25 mouse cellular contexts compared by ENCODE assay signal in the genomic region with DNA sequence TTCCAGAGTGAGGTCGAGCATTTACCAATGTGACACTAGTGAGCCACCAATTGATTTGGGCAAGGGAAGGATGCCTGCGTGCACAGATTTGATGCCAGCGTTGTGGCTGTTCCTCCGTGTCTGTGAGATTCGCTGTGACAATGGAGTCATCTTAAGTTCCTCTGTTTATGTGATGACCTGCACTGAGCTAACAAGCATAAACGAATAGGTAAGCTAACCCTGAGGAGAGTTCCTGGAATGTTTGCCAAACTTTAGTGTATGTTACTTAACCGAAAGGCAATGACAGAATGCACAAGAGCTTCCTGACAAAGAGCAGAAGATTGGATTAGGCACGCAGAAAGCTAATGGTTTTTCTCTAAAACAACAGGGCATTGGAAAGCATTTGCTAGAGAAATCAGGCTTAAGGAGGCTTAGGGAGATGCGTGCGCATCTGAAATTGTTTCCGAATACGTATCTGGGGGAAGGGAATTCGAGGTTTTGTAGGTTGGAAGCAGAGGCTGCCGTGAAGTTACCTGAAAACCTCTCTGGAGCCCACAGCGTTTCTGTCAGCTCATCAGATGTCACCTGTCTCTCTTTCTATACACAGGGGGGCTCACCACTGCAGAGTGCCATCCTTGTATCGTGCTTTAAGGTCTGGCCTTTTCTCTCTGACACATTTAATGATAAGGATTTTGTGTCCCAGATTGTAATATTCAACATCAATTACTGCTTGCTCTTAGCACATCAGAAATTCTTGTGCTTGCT.
DNase-seq lines count a peak whose midpoint lies in the region; ATAC-seq lines count a peak whose summit lies in the region.
"Had no signal": no experiment of that assay in that cellular context is flagged by ENCODE, and none has a peak within 500 bp of the region (broad histone marks: within the 10 kb centered on the region; RNA-seq: fewer than 3 reads in every experiment).

No protein-coding gene starts in this region.

- no peak overlapping the region for H3K27ac ChIP-seq in embryonic facial prominence, embryonic 14.5 days (replicated peaks; ENCODE audit: low read depth, low read length)
- no peak overlapping the region for H3K27ac ChIP-seq in embryonic facial prominence, embryonic 10.5 days (replicated peaks)
- no peak overlapping the region for H3K27ac ChIP-seq in midbrain, embryonic 11.5 days (ENCODE audit: low read depth, low read length)
- no peak overlapping the region for H3K27ac ChIP-seq in midbrain, embryonic 10.5 days (replicated peaks)
- H3K27ac ChIP-seq in midbrain, embryonic 16.5 days (ENCODE audit: low read length): peak overlapping the region; percentile 50; the same call in 1 of the 2 replicates
- H3K27ac ChIP-seq: embryonic facial prominence, embryonic 12.5 days; forebrain, embryonic 12.5 days; heart, adult 2 months; hindbrain, embryonic 13.5 days; kidney, embryonic 15.5 days; liver, embryonic 12.5 days had no signal

- 58% methylated on average over 16 of the region's 16 CpGs for WGBS in embryonic facial prominence, embryonic 14.5 days
- 67% methylated on average over 16 of the region's 16 CpGs for WGBS in embryonic facial prominence, embryonic 10.5 days
- WGBS in midbrain, embryonic 11.5 days: 44% methylated on average over 16 of the region's 16 CpGs
- 51% methylated on average over 16 of the region's 16 CpGs for WGBS in midbrain, embryonic 10.5 days
- WGBS in midbrain, embryonic 16.5 days: 31% methylated on average over 16 of the region's 16 CpGs

- H3K4me3 ChIP-seq in embryonic facial prominence, embryonic 14.5 days (ENCODE audit: low read depth, low read length): no peak overlapping the region
- H3K4me3 ChIP-seq in embryonic facial prominence, embryonic 10.5 days: no peak overlapping the region
- H3K4me3 ChIP-seq in midbrain, embryonic 11.5 days (ENCODE audit: low read depth, low read length): no peak overlapping the region
- no peak overlapping the region for H3K4me3 ChIP-seq in midbrain, embryonic 10.5 days
- peak overlapping the region; percentile 18; the same call in 1 of the 2 replicates for H3K4me3 ChIP-seq in midbrain, embryonic 16.5 days (ENCODE audit: low read depth, low read length)
- H3K4me3 ChIP-seq: embryonic facial prominence, embryonic 12.5 days; forebrain, embryonic 12.5 days; heart, adult 2 months; heart, embryonic 12.5 days; hindbrain, embryonic 13.5 days; kidney, embryonic 15.5 days; liver, embryonic 12.5 days had no signal

- no peaks in the 10 kb centered on the region for H3K4me1 ChIP-seq in embryonic facial prominence, embryonic 14.5 days (ENCODE audit: control insufficient read depth, insufficient read depth, low read length)
- peaks cover 5% of the 10 kb centered on the region for H3K4me1 ChIP-seq in embryonic facial prominence, embryonic 10.5 days
- H3K4me1 ChIP-seq in midbrain, embryonic 11.5 days (ENCODE audit: control insufficient read depth, insufficient read depth, low read length): no peaks in the 10 kb centered on the region
- H3K4me1 ChIP-seq in midbrain, embryonic 10.5 days: peaks cover 9% of the 10 kb centered on the region
- H3K4me1 ChIP-seq in midbrain, embryonic 16.5 days (ENCODE audit: control insufficient read depth, insufficient read depth, low read length): peaks cover 5% of the 10 kb centered on the region; the same call in 1 of the 2 replicates
- H3K4me1 ChIP-seq: embryonic facial prominence, embryonic 12.5 days; forebrain, embryonic 12.5 days; heart, embryonic 12.5 days; hindbrain, embryonic 13.5 days; kidney, embryonic 15.5 days; liver, embryonic 12.5 days had no signal

- DNase-seq in embryonic facial prominence, embryonic 14.5 days (ENCODE audit: low spot score): peak; percentile 43
- no peak for DNase-seq in embryonic facial prominence, embryonic 10.5 days (ENCODE audit: low spot score)
- peak; percentile 78 for DNase-seq in midbrain, embryonic 11.5 days (ENCODE audit: low spot score, missing footprints)
- no peak for DNase-seq in midbrain, embryonic 10.5 days (ENCODE audit: low spot score)
- no peak for DNase-seq in right cerebral cortex, postnatal 4 days
- DNase-seq: adrenal gland, adult 2 months; adrenal gland, postnatal 36 days; cerebellum, adult 9-10 months; cerebellum, postnatal 36 days; gastrocnemius, postnatal 25 days; heart, adult 2 months; heart, postnatal 4 days; kidney, adult 18-20 months; kidney, postnatal 25 days; liver, postnatal 0 days; lung, postnatal 36 days had no signal

- no peak overlapping the region for H3K4me2 ChIP-seq in embryonic facial prominence, embryonic 14.5 days (ENCODE audit: low read depth, low read length)
- H3K4me2 ChIP-seq in midbrain, embryonic 11.5 days: no peak overlapping the region
- peak overlapping the region; percentile 47 for H3K4me2 ChIP-seq in midbrain, embryonic 16.5 days (ENCODE audit: low read length)
- H3K4me2 ChIP-seq: embryonic facial prominence, embryonic 12.5 days; forebrain, embryonic 12.5 days; heart, embryonic 12.5 days; hindbrain, embryonic 13.5 days; kidney, embryonic 15.5 days; liver, embryonic 12.5 days had no signal

- no peak overlapping the region for H3K9ac ChIP-seq in embryonic facial prominence, embryonic 14.5 days (ENCODE audit: low read depth, low read length)
- H3K9ac ChIP-seq in midbrain, embryonic 11.5 days (ENCODE audit: low read length): no peak overlapping the region
- H3K9ac ChIP-seq in midbrain, embryonic 16.5 days (ENCODE audit: low read depth, low read length): 0 out of 2 replicates have a peak overlapping the region, but pooled peaks have one; percentile 30
- H3K9ac ChIP-seq: embryonic facial prominence, embryonic 12.5 days; forebrain, embryonic 12.5 days; heart, embryonic 12.5 days; hindbrain, embryonic 13.5 days; kidney, embryonic 15.5 days; liver, embryonic 12.5 days; liver, postnatal 0 days had no signal

- H3K27me3 ChIP-seq in embryonic facial prominence, embryonic 14.5 days (replicated peaks; ENCODE audit: control insufficient read depth, insufficient read depth, low read length): no peaks in the 10 kb centered on the region
- H3K27me3 ChIP-seq in embryonic facial prominence, embryonic 10.5 days (replicated peaks; ENCODE audit: low read depth, poor library complexity, severe bottlenecking): no peaks in the 10 kb centered on the region
- no peaks in the 10 kb centered on the region for H3K27me3 ChIP-seq in midbrain, embryonic 11.5 days (ENCODE audit: control insufficient read depth, insufficient read depth, low read length)
- no peaks in the 10 kb centered on the region for H3K27me3 ChIP-seq in midbrain, embryonic 10.5 days (ENCODE audit: low read depth, poor library complexity, severe bottlenecking)
- no peaks in the 10 kb centered on the region for H3K27me3 ChIP-seq in midbrain, embryonic 16.5 days (ENCODE audit: control insufficient read depth, insufficient read depth, low read depth, low read length)
- H3K27me3 ChIP-seq: embryonic facial prominence, embryonic 12.5 days; forebrain, embryonic 12.5 days; heart, embryonic 12.5 days; hindbrain, embryonic 13.5 days; kidney, embryonic 15.5 days; liver, embryonic 12.5 days had no signal

- no peak for ATAC-seq in embryonic facial prominence, embryonic 14.5 days (ENCODE audit: low read depth)
- no peak for ATAC-seq in midbrain, embryonic 11.5 days (ENCODE audit: low FRiP score)
- ATAC-seq in midbrain, embryonic 16.5 days: peak; percentile 71
- ATAC-seq in granulocyte monocyte progenitor cell, adult 5-6 weeks (replicated peaks; ENCODE audit: poor library complexity, severe bottlenecking): no peak
- ATAC-seq: activated CD4-positive, CD25-positive, alpha-beta regulatory T cell, adult 4 months; liver, embryonic 12.5 days; liver, postnatal 0 days had no signal

- H3K36me3 ChIP-seq in embryonic facial prominence, embryonic 14.5 days (ENCODE audit: control insufficient read depth, insufficient read depth, low read length): no peaks in the 10 kb centered on the region
- H3K36me3 ChIP-seq in embryonic facial prominence, embryonic 10.5 days (replicated peaks): no peaks in the 10 kb centered on the region
- no peaks in the 10 kb centered on the region for H3K36me3 ChIP-seq in midbrain, embryonic 11.5 days (ENCODE audit: control insufficient read depth, insufficient read depth, low read length)
- no peaks in the 10 kb centered on the region for H3K36me3 ChIP-seq in midbrain, embryonic 10.5 days
- H3K36me3 ChIP-seq in midbrain, embryonic 16.5 days (ENCODE audit: control insufficient read depth, insufficient read depth, low read length): no peaks in the 10 kb centered on the region
- H3K36me3 ChIP-seq: embryonic facial prominence, embryonic 12.5 days; forebrain, embryonic 12.5 days; heart, embryonic 12.5 days; hindbrain, embryonic 13.5 days; kidney, embryonic 15.5 days; liver, embryonic 12.5 days had no signal

- no peaks in the 10 kb centered on the region for H3K9me3 ChIP-seq in embryonic facial prominence, embryonic 14.5 days (ENCODE audit: control insufficient read depth, low read length)
- no peaks in the 10 kb centered on the region for H3K9me3 ChIP-seq in embryonic facial prominence, embryonic 10.5 days
- H3K9me3 ChIP-seq in midbrain, embryonic 11.5 days (ENCODE audit: control insufficient read depth, low read length): no peaks in the 10 kb centered on the region
- no peaks in the 10 kb centered on the region for H3K9me3 ChIP-seq in midbrain, embryonic 10.5 days (replicated peaks)
- H3K9me3 ChIP-seq in midbrain, embryonic 16.5 days (replicated peaks; ENCODE audit: control insufficient read depth, low read length, poor library complexity, severe bottlenecking): no peaks in the 10 kb centered on the region
- H3K9me3 ChIP-seq: embryonic facial prominence, embryonic 12.5 days; forebrain, embryonic 12.5 days; heart, embryonic 12.5 days; hindbrain, embryonic 13.5 days; kidney, embryonic 15.5 days; liver, embryonic 12.5 days had no signal

Comparison
In these comparisons a context has a peak if more than half of its experiments do, and no peak if none do; other contexts are left out.
1. DNase-seq: peak in embryonic facial prominence, embryonic 14.5 days (single experiment) and midbrain, embryonic 11.5 days (single experiment); none in embryonic facial prominence, embryonic 10.5 days (single experiment), midbrain, embryonic 10.5 days (single experiment) and right cerebral cortex, postnatal 4 days (single experiment).